Mouse (Mus musculus) lung, postnatal 0 days (tissue): ENCODE measurements around the gene Pmm2.

Source experiments
- CTCF ChIP-seq: IDR thresholded peaks from 2 replicates; pipeline ENCODE4 v1.5.1; 2016; ENCODE audit warnings: antibody characterized with exemption, mild to moderate bottlenecking
- EP300 ChIP-seq: IDR thresholded peaks from 2 replicates; pipeline ENCODE4 v1.6.1; 2016; ENCODE audit warnings: antibody characterized with exemption, mild to moderate bottlenecking, control low read depth

DNA sequence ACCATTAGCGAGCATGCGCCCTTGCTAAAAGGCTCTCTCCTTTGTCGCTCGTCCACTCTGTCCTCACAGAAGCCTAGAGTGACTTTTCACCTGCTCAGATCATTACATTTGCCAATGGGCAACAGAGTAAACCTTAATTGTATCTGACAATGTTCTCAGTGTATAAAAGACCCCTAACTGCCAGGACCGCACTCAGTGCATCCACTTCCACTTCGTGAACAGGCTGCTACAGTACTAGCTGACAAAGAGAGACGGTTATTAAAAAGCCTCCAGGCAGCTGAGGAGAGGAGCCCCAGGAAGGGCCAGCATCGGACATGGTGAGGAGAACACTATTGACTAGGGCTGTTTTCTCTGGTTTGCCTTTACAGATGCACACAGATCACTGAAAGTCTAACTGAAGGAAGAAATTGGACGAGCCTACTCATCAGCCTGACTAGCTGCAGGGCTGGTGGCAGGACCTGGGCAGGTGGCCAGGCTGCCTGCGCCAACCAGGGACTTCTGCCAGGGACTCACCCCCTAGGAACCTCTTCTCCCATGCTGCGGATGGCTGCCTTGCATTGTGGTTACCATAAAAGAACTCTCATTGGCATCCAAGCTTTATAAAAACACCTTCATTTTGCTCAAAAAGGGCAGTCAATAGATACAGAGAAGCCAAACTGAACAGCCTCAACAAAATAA, 52.6 kb downstream of the Pmm2 start:
- TF ChIP-seq CTCF: no peak
- no peak for TF ChIP-seq EP300
